Mouse (Mus musculus): ENCODE results near the gene Dppa5a.
"Not testable (repeated sequence)": the region's sequence is repeated elsewhere in the genome, so short reads cannot be mapped to it uniquely, and the experiment has no call there.

Gene Dppa5a

DNA sequence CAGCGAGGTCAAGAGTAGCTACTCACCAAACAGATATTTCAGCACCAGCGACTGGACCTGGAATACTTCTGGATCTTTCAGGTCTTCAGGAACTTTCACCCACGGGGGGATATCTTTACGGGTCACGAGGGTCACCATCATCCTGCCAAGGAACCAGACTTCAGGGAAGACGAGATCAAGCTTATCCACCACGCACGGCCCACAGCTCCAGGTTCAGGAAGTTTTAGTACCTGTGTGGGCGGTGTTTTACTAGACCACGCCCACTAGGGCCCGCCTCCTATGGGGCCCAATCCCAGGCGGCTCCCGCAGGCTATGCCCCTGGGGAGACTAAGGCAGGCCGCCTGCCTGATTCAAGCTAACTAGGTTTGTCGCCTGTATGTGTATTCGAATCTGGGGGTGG lies at the start of gene Dppa5a:
TSS of gene Dppa5a (minus strand) at position 219 of the 400 bp plus-strand sequence.
- not testable (repeated sequence) for DNase-seq (ENCODE audit: low spot score)

DNA sequence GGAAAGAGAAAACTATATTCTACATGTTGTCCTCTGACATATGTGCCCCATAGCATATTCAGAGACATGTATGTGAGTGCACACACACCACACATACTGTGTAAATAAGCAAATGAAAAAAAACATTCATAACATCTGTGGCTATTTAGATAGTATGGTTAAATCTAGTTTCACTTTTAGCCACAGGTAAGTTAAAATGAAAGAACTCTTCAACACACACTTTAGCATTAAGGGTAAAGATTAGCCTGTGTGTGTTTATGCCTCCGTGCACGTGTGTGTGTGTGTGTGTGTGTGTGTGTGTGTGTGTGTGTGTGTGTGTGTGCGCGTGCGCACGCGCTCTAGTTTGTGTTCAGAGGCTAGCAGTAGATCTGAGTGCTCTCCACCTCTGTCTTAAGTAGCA lies 33.6 kb upstream of the Dppa5a start:
- DNase-seq (ENCODE audit: low spot score): no peak

DNA sequence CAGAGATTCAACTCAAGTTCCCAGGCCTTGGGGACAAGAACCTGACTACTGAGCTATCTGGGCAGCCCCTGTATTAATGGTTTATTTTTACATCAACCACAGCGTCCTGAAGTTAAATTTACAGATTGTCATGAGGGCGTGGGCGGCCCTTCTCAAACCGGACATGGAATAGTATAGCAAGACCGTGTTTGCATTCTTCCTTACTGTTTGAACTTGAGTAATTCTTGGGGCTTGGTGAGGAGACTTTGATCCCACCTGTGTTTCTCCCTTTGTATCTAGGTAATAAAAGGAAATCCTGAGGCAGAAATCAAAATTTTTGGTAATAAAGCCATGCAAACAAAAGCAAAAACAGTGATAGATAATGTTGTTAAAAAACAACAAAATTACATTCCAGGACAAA lies 32.6 kb upstream of the Dppa5a start:
- DNase-seq (ENCODE audit: low spot score): no peak

DNA sequence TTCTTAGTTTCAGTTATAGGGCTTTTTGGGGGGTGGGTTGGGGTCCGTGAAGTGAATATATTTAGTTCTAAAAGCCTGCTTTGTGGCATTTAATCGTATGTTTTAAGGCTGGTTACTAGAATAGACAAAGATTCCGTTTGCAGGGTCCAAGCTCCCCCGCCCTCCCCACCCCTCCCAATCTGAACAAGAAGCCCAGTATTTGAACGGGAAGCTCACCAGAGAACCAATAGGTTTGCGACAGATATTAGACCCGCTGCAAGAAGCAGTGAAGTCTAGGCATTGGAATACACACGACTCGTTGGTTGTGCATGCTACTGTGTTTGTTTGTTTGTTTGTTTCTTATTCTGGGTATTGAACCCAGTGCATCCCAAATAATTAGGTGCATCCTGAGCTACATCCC lies 28.5 kb upstream of the Dppa5a start:
- no peak for DNase-seq (ENCODE audit: low spot score)

DNA sequence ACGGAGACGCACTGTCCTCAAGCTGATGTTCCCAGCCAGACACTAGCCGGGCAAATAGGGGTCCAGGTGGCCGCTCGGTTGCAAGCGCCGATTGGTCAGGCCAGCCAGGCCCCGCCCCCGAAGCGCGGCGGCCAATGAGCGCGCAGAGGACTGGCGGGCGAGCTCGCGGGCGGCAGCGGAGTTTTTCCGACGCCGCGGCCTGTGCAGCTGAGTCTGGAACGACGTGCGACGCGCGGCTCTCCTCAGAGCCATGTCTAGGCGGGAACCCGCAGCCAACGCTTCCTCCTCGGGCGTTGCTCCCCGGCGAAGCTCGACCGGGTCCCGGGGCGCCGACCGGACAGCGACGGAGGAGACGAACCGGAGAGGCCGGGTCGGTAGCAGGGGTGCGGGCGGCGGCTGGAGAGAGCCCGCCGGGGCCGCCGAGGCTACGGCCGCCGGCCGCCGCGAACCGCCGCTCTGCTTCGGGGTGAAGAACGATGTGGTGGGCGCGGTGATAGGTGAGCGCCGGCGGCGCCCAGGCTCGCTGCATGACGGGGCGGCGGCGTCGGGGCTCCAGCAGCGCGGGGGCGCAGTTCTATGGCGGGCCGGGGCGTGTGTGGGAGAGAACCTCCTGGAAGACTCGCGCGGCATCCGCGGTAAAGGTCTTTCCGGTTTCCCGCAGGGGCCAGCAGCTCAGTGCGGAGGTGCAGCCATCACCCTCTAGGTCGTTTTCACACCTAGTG lies 27.8 kb upstream of the Dppa5a start, which contains the start of gene Ddx43:
TSS of gene Ddx43 (plus strand) at position 148 of the 722 bp plus-strand sequence.
- DNase-seq (ENCODE audit: low spot score): no peak

DNA sequence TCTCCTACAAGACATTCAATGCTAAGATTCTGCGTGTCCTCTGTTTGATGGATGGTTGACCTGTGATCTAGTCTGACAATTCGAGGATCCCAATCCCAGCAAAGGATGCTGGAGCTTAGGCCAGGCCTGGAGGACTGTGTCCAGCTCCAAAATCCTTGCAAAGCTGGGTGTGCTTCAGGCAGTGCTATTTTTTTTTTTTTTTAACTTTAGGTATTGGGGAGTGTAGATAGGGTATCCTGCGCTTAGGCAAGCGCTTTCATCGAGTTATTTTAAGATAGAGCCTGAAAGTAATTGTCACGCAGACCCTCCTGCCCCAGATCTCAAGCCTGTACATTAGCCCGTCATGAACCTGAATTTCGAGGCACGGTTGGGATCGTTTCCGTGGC lies 27.3 kb upstream of the Dppa5a start:
- no peak for DNase-seq (ENCODE audit: low spot score)

DNA sequence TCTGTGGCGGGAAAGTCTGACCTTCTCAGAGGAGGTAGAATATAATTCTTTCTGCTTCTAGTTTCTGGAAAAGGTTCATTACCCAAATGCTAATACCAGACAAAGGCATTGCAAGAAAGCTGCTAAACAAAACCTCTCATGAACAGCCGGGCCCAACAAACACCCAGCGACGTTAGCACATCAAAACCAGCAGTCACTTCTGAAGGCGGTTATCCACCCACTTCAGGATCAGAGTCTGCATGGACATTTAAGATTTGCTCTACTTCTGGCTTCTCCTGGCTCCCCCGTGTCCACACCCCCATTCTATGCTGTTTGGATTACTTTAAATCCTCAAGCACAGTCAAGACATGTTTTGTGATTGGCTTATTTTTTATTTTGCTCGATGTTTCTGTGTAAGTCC lies 26.6 kb upstream of the Dppa5a start:
- no peak for DNase-seq (ENCODE audit: low spot score)

DNA sequence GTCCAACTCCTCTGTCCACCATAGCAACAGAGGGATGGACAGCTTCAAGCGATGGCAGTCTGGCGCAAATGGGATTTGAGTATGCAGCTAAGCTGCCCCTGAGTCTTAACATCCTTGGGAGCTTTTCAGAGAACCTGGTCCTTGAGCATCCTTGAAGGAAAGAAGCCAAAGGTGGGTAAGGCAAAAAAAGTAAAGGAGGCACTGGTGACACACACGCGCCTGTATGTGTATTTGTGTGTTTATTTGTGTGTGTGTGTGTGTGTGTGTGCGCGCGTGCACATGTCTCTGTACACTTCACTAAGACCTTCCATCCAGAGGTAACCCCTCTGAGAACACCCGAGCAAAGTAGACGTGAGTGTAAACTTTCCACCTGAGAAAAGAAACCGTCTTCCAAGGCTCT lies 25.8 kb upstream of the Dppa5a start:
- no peak for DNase-seq (ENCODE audit: low spot score)

DNA sequence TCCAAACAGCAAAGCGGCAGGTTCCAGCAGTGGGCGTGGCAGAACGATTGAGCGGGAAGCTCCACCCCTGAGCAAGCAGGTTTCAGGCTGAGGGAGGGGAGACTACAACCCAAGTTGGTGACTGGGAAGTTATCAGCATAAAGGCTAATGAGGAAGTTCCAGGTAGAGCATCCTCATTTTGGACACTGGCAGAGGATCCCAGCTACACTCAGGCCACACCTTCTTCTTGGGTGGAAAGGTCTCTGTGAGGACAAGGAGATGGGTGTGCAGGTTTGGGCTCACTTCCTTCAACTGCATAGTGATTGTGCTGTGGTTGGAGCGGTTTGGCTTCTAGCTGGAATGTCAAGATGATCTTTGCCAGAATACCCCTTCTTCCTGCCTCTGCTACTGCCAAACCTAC lies 22.0 kb upstream of the Dppa5a start:
- no peak for DNase-seq (ENCODE audit: low spot score)

DNA sequence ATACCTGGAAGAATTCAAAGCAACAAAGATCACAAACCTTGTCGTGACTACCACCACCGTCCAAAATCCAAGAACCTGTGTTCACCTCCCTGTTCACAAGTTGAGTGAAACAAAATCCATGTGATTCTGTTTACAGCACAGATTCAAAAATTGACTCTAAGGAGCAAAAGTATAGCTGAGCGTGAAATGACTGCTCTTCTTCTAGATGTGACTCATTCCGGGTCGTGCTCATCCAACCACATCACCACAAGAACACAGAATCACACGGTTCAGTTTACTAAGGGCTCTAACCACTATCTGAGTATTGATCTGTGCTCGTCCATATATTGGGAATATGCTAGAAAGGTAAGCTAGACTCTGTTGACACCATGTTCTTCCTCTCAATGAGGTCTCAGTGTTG lies 19.0 kb upstream of the Dppa5a start:
- no peak for DNase-seq (ENCODE audit: low spot score)

DNA sequence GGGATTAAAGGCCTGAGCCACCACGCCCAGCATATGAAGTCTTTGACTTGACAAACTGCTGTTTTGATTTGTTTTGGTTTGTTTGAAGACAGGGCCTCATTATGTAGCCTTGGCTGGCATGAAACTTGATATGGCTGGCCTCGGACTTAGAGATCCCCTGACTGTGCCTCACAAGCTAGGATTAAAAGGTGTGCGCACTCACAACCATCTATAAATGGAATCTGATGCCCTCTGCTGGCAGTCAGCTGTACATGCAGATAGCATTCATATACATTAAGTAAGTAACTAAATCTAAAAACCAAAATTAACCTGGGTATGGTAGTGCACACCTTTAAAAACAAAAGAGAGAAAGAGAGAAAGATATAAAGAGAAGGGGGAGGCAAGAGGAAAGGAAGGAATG lies 17.9 kb upstream of the Dppa5a start:
- no peak for DNase-seq (ENCODE audit: low spot score)

DNA sequence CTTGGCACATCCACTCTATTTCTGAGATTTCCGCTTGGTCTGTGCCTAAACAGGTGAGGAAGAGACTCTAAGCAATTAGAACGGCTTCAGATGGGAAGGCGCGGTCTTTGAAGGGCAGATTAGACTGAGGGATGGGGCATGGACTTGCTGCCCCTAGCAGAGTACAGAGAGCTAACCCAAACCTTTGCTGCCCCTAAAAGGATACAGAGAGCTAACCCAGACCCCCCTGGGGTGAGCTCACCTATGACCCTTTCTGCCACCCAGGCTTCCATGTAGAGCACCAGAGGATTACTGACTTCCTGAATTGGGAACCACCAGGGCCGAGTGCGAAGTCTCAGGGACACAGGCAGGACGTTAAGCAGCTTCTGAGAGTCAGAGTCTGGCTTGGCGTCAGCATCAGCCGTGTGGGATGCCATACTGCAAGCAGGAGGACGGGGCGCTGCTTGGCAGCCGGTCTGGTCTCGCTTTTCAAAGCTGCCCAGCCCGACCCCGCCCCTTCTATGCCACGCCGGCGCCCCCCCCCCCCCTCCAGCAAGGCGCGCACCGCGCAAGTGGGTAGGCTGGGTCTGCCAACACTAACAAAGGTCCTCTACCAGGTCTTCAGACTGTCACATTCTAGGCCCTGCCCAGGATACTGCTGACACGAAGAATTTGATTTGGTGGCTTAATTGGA lies 10.3 kb upstream of the Dppa5a start, which contains the start of gene Ooep:
TSS of gene Ooep (minus strand) at position 613 of the 673 bp plus-strand sequence.
- no peak for DNase-seq (ENCODE audit: low spot score)

DNA sequence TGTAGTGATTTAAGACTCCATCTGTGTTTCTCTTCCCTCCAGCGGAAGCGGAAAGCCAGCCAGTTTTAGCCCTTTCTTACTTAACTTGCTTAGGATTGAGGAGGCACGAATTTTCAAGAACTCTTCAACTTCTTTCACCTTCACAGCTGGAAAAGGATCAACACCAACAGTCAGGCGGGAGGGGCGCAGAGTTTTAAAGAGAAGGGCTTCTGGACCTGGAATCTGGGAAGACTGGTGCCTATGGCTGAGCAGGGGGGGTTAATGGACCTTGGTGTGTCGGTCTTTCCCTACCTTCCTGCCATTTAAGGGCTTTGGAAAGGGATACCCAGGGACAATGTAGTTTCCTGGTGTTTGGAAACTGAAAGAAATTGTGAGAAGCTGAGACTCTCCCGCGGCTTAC lies 9.6 kb upstream of the Dppa5a start:
- no peak for DNase-seq (ENCODE audit: low spot score)

DNA sequence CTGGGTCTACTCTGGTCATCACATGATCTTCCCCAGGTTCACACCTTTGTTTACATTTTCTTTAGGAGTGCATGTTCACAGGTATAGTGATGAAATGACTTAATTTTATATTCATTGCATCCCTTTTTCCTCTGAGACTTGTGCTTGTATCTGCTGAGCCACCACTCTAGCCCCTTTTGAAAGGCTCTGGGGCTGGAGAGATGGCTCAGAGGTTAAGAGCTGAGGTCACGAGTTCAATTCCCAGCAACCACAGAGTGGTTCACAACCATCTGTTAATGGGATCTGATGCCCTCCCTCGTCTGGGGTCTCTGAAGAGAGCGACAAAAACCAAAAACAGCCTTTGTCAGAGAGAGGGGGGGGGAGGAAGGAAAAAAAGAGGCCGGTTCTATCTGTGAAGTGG lies 7.5 kb upstream of the Dppa5a start:
- DNase-seq (ENCODE audit: low spot score): no peak

DNA sequence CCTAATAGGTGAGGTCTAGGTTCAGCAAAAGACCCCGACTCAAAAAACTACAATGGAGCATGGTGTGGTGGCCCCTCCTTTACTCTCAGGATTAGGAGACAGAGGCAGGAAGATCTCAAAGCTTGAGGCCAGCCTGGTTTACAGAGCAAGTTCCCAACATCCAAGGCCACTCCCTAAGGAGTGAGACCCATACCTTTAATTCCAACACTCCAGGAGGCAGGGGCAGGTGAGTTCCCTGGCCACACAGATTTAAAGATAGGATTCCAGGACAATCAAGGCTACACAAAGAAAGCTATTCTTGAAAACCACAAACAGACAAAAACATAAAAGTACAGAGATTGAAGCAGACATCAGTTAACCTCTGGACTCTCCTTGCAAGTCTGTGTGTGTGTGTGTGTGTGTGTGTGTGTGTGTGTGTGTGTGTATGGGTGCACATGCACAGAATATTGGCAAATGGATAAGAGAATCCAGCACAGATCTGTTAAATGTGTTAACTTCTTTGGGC lies 7.0 kb upstream of the Dppa5a start:
- DNase-seq (ENCODE audit: low spot score): no peak

DNA sequence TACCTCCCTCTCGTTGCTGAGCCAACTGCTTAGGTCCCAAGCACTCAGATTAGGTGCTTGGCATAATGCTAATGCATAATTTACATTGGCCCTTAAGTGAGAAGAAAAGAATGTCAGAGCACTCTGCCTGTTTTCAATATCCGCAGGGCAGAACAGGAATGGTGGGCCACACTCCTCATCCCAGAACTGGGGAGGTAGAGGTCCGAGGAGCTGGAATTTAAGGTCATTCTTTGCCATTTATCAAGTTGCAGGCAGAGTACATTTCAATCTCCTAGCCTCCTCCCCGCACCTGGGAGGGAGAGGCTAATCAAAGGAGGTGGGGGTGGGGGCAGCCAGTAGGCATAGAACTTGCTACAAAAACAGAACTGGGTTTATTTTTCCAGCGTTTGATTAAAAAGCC lies 6.4 kb upstream of the Dppa5a start:
- no peak for DNase-seq (ENCODE audit: low spot score)

DNA sequence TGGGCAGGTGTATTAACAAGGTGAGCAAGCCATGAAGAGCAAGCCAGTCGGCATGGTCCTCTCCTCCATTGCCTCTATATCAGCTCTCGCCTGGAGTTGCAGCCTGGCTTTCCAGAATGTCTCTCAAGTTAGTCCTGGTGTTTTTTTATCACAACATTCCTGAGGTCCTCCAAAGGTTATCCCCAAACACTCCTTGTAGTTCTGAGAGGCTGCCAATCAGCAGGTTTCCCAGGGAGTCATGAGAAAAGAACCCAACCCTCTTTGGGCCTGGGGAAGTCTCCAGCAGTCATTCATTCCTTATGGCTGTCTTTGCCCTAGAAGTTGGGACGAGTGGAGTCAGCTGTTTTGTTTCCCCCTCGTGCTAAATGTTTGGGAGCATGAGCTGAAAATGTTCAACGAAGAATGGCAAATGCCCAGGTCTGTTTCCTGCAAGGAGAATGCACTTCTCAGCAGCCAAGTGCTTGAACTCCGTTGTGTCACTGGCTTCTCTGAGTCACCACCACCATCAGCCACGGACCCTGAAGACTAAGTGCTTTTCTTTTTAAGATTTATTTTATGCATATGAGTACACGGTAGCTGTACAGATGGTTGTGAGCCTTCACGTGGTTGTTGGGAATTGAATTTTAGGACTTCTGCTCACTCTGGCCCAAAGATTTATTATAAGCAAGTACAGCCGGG lies 5.0 kb upstream of the Dppa5a start:
- no peak for DNase-seq (ENCODE audit: low spot score)

DNA sequence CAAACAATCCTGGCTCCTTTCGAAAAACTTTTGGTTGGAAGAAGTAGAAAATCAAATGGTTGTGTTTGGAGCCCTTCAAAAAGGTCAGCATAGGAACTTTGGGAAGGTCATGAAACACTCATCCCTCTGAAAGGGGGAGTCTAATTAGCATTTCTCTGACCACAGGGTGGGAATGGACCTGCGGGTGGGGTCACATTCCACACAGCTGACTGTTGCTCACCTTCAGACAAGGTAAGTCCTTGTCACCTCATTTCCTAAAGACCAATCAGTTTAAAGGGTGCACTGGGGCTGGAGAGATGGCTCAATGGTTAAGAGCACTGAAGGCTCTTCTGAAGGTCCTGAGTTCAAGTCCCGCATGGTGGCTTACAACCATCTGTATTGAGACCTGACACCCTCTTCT lies 3.5 kb upstream of the Dppa5a start:
- DNase-seq (ENCODE audit: low spot score): no peak

DNA sequence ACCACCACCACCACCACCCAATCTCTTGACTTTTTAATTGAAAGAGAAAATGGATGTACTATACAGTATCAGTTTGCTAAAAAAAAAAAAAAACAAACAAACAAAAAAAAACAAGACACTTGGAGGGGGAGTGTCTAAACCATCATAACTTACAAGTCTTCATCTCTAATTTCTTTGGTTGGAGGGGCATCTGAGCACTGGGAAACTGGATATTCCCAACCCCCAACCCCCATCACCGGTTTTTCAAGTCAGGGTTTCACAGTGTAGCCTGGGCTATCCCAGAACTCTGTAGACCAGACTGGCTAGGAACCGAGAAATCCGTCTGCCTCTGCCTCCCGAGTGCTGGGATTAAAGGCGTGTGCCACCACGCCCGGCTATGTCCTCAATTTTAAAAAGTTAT lies 1.8 kb upstream of the Dppa5a start:
- no peak for DNase-seq (ENCODE audit: low spot score)

DNA sequence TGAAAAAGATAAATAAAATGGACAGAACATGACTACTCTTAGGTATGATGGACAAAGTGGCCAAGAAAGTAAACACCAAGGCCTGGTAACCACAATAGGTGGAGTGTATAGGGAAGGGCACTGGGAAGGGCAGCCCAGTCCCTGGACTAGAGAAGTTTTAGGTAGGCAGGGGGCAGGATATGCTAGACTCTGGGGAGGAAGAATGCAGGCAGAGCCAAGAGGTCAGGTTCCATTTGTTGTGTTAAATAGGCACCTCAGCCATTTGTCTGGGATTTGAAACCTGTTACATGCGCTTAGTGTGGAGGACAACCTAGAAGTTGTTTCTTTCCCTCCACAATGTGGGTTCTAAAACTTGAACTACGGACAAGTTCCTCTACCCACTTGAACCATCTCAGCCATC lies 1.4 kb upstream of the Dppa5a start:
- no peak for DNase-seq (ENCODE audit: low spot score)

DNA sequence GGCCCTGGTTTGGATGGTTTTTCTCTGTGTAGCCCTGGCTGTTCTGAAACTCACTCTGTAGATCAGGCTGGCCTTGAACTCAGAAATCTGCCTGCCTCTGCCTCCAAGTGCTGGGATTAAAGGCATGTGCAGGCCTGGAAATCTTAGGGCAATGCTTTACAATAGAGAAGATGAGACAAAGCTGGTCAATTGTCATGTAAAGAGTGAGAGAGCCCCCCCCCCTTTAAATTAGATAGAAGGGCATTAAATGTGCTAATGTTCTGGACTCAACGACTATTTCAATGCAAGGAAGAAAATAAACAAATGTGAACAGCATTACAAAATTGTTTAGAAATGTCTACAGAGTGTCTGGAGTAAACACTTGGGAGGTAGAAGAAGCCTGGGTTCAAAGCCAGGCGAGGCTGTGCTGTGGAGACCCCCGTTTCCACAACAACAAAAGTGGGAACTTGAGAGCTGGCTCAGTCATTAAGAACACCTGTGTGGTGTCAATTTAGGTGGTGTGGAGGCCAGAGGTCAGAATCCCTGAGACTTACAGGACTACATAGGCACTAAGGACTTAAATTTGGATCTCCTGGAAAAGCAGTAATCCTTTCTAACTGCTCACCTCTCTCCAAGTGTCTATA lies 805 bp upstream of the Dppa5a start:
- no peak for DNase-seq (ENCODE audit: low spot score)

DNA sequence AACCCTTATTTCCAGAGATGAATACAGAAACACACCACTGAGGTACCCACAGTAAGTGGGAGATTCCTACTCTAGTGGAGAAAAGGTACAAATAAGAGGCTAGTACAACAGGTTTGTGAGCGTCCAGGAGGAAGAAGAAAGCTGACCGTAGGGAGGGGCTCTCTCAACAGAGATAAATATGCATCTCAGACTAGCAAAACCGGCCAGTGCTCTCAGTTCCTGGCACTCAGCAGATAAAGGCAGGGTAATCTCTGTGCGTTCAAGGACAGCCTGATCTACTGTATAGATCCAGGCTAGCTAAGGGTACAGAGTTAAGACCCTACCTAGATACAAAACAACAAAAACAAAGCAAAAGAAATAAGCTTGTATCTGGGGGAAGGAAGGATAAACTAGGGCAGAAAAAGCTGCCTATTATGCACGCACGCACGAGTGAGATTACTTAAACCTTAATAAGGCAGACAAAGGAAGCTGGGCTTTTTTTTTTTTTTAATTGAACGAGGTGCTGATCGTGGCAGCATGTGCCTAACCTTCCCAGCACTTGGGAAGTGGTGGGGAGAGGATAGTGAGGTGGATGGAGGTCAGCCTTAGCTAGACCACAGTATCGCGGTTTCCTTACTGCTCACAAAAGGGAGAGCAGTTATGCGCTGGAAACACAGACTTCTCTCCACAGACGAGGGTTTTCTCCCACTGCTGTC lies 2.0 kb downstream of the Dppa5a start:
- DNase-seq (ENCODE audit: low spot score): no peak
